ENCODE assay signal across 9 mouse cellular contexts in the genomic region with DNA sequence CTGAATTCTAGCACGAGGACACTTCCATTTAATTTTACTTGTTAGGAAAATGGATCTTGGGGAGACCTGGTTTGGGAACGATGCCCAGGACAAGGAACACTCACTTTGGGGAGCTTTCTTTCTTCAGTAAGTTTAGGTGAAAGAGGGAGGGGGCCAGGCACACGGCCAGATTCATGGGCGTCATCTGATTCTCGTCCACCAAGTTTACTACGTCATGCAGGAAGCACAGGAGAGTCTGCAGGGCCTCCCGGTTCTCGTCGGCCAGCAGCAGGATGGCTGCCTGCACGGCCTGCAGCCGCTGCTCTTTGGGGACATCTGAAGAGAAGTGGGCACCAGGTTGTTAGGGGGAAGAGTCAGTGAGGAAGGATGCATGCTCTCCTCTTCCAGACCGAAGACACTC.
DNase-seq lines count a peak whose midpoint lies in the region; ATAC-seq and TF ChIP-seq lines count a peak whose summit lies in the region.
"Had no signal": no experiment of that assay in that cellular context is flagged by ENCODE, and none has a peak within 500 bp of the region (broad histone marks: within the 10 kb centered on the region; RNA-seq: fewer than 3 reads in every experiment).

No protein-coding gene starts in this region.

- H3K9ac ChIP-seq in lung, embryonic 14.5 days = no peak overlapping the region
- H3K9ac ChIP-seq in heart, embryonic 16.5 days (ENCODE audit: low read length) = no peak overlapping the region
- no peak overlapping the region for H3K9ac ChIP-seq in limb, embryonic 12.5 days (replicated peaks)

- no peak overlapping the region for H3K4me3 ChIP-seq in lung, embryonic 14.5 days (ENCODE audit: low read depth, low read length)
- no peak overlapping the region for H3K4me3 ChIP-seq in lung, adult 2 months (replicated peaks; ENCODE audit: extremely low read depth, low read depth, low read length)
- H3K4me3 ChIP-seq in heart, embryonic 16.5 days (ENCODE audit: low read length) = no peak overlapping the region
- H3K4me3 ChIP-seq in limb, embryonic 12.5 days (replicated peaks) = no peak overlapping the region

- TF ChIP-seq CTCF in lung, embryonic 14.5 days (IDR thresholded peaks at IDR 0.05; ENCODE audit: low read depth) = no peak
- TF ChIP-seq CTCF in lung, adult 2 months (IDR thresholded peaks at IDR 0.05; ENCODE audit: insufficient read depth, low read length) = no peak

- no peaks in the 10 kb centered on the region for H3K4me1 ChIP-seq in lung, embryonic 14.5 days (ENCODE audit: insufficient read depth)
- peaks cover 20% of the 10 kb centered on the region; the same call in 1 of the 2 replicates for H3K4me1 ChIP-seq in lung, adult 2 months (ENCODE audit: control insufficient read depth, insufficient read depth, low read length)
- peaks cover 5% of the 10 kb centered on the region for H3K4me1 ChIP-seq in heart, embryonic 16.5 days (ENCODE audit: control insufficient read depth, insufficient read depth, low read length)
- peaks cover 17% of the 10 kb centered on the region for H3K4me1 ChIP-seq in limb, embryonic 12.5 days (replicated peaks)

- no peaks in the 10 kb centered on the region for H3K27me3 ChIP-seq in lung, embryonic 14.5 days (ENCODE audit: insufficient read depth, low read length)
- H3K27me3 ChIP-seq in heart, embryonic 16.5 days (ENCODE audit: control insufficient read depth, insufficient read depth, low read length) = no peaks in the 10 kb centered on the region
- H3K27me3 ChIP-seq in limb, embryonic 12.5 days = no peaks in the 10 kb centered on the region

- no peak for TF ChIP-seq POLR2A in lung, adult 2 months (IDR thresholded peaks at IDR 0.05; ENCODE audit: borderline replicate concordance, extremely low read depth, low read depth, low read length)

- ATAC-seq in lung, embryonic 14.5 days (ENCODE audit: insufficient read depth) = no peak
- no peak for ATAC-seq in heart, embryonic 16.5 days (replicated peaks; ENCODE audit: extremely low read depth, insufficient read depth, low FRiP score)
- peak; percentile 49; the same call in 1 of the 2 replicates for ATAC-seq in limb, embryonic 12.5 days (ENCODE audit: insufficient number of reproducible peaks, insufficient read depth, low FRiP score, low TSS enrichment, low read depth)
- ATAC-seq in megakaryocyte progenitor cell, adult 5-6 weeks (replicated peaks; ENCODE audit: poor library complexity) = no peak
- ATAC-seq: forebrain, embryonic 14.5 days had no signal

- peaks cover 4% of the 10 kb centered on the region; the same call in 1 of the 2 replicates for H3K9me3 ChIP-seq in lung, embryonic 14.5 days (ENCODE audit: low read depth, low read length)
- H3K9me3 ChIP-seq in heart, embryonic 16.5 days (replicated peaks; ENCODE audit: control insufficient read depth, low read length) = 0 out of 2 replicates have a peak, but pooled peaks cover 2% of the 10 kb centered on the region
- H3K9me3 ChIP-seq in limb, embryonic 12.5 days = peaks cover 5% of the 10 kb centered on the region; the same call in 1 of the 2 replicates

- DNase-seq in lung, embryonic 14.5 days = no peak
- no peak for DNase-seq in lung, adult 2 months
- no peak for DNase-seq in MN1 (ENCODE audit: low spot score)
- no peak for DNase-seq in right cerebral cortex, postnatal 36 days (ENCODE audit: low spot score in 2 of 2)
- DNase-seq: right cerebral cortex, postnatal 14 days had no signal

- no peak overlapping the region for H3K4me2 ChIP-seq in lung, embryonic 14.5 days
- H3K4me2 ChIP-seq in heart, embryonic 16.5 days (ENCODE audit: low read depth, low read length) = no peak overlapping the region
- no peak overlapping the region for H3K4me2 ChIP-seq in limb, embryonic 12.5 days

- 68% methylated on average over 12 of the region's 12 CpGs for WGBS in lung, embryonic 14.5 days
- WGBS in lung, adult 2 months = 39% methylated on average over 12 of the region's 12 CpGs
- 61% methylated on average over 12 of the region's 12 CpGs for WGBS in heart, embryonic 16.5 days
- 36% methylated on average over 12 of the region's 12 CpGs for WGBS in limb, embryonic 12.5 days

- peaks cover 80% of the 10 kb centered on the region for H3K36me3 ChIP-seq in lung, embryonic 14.5 days (ENCODE audit: insufficient read depth)
- H3K36me3 ChIP-seq in heart, embryonic 16.5 days (ENCODE audit: control insufficient read depth, insufficient read depth) = peaks cover 6% of the 10 kb centered on the region
- H3K36me3 ChIP-seq in limb, embryonic 12.5 days = peaks cover 27% of the 10 kb centered on the region

- peak overlapping the region; percentile 42; the same call in 1 of the 2 replicates for H3K27ac ChIP-seq in lung, embryonic 14.5 days (ENCODE audit: low read depth)
- peak overlapping the region; percentile 3; the same call in 1 of the 2 replicates for H3K27ac ChIP-seq in heart, embryonic 16.5 days (ENCODE audit: low read length)
- H3K27ac ChIP-seq in limb, embryonic 12.5 days = peak overlapping the region; percentile 70

Comparison
In these comparisons a context has a peak if more than half of its experiments do, and no peak if none do; other contexts are left out.
1. H3K27ac ChIP-seq: peak in every context shown above with its lines; median percentile 70 in limb, embryonic 12.5 days; 42 in lung, embryonic 14.5 days; 3 in heart, embryonic 16.5 days.